Mouse (Mus musculus) forebrain, embryonic 11.5 days (tissue): Measurements from ENCODE around the gene Zfr2. TPM values are rescaled to one million over a fixed set of nuclear protein-coding genes. Genes with fewer than 3 reads are reported as not detected.

Source experiments
- ATAC-seq: fragments of 200-750 bp; cut with Nextera tagmentation; replicated peaks from 2 replicates; pipeline ENCODE4 v1.8.0; 2017; ENCODE audit warnings: moderate TSS enrichment; ENCODE audit not compliant: low FRiP score
- DNase-seq: peaks from one replicate; pipeline ENCODE4 v3.0.0-alpha.2; 2017; ENCODE audit warnings: low spot score
- H3K27ac ChIP-seq: fragments of 300-500 bp; sonication (generic); 2 replicates; pipeline ENCODE4 v1.5.1; 2014; ENCODE audit warnings: low read depth, low read length
- H3K27me3 ChIP-seq: fragments of 300-500 bp; sonication (generic); 2 replicates; pipeline ENCODE4 v1.6.1; 2014; ENCODE audit warnings: mild to moderate bottlenecking, low read length, mixed read lengths; ENCODE audit not compliant: control insufficient read depth, insufficient read depth
- H3K36me3 ChIP-seq: fragments of 300-500 bp; sonication (generic); 2 replicates; pipeline ENCODE4 v1.6.1; 2014; ENCODE audit warnings: mild to moderate bottlenecking, low read length, moderate library complexity, mixed read lengths; ENCODE audit not compliant: control insufficient read depth, insufficient read depth
- H3K4me1 ChIP-seq: fragments of 300-500 bp; sonication (generic); replicated peaks from 2 replicates; pipeline ENCODE4 v1.6.1; 2014; ENCODE audit warnings: low read length, mixed read lengths; ENCODE audit not compliant: control insufficient read depth, insufficient read depth
- H3K4me2 ChIP-seq: fragments of 300-500 bp; sonication (generic); 2 replicates; pipeline ENCODE4 v1.6.1; 2014; ENCODE audit warnings: low read depth, mild to moderate bottlenecking, low read length, moderate library complexity, mixed read lengths; ENCODE audit not compliant: severe bottlenecking
- H3K4me3 ChIP-seq: fragments of 300-500 bp; sonication (generic); 2 replicates; pipeline ENCODE4 v1.5.1; 2014; ENCODE audit warnings: low read depth, low read length
- H3K9ac ChIP-seq: fragments of 300-500 bp; sonication (generic); 2 replicates; pipeline ENCODE4 v1.6.1; 2014; ENCODE audit warnings: low read length
- H3K9me3 ChIP-seq: fragments of 300-500 bp; sonication (generic); 2 replicates; pipeline ENCODE4 v1.6.1; 2016; ENCODE audit warnings: low read length, mixed read lengths; ENCODE audit not compliant: control insufficient read depth
- WGBS: fragments of 180-500 bp; shearing (Covaris S2); extraction: QIAGEN DNeasy Blood & Tissue Kit; methylation state at CpG from one replicate; pipeline ENCODE4 v1.1.7; 2014; 5-methylcytosine and 5-hydroxymethylcytosine counted together
- polyA plus RNA-seq: library from polyadenylated mRNA; unstranded; fragments of >200 nt; fragmentation: Nextera tagmentation; extraction: Ambion mirVana; gene quantifications from 2 replicates; pipeline ENCODE4 v1.2.1, GENCODE M21; 2014

Zfr2 gene
- polyA plus RNA-seq, 1 experiment from 2014 or later, result 6.4 TPM

DNA sequence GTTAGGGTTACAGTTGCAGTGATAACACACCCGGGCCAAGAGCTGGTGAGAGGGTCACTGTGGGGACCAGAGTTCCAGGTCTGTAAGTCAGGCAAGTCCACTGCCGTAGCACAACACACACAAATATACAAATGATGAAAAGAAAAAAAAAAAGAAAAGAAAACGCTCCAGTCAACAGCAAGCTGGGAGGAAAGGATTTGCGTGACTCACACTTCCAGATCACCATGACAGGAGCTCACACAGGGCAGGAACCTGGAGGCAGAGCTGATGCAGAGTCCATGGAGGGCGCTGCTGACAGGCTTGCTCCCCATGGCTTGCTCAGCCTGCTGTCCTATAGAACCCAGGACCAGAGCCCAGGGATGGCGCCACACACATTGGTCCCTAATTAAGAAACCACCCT is 1.3 kb downstream of the Zfr2 start:
- H3K4me1 ChIP-seq, result peaks cover 7% of the 10 kb centered on the region; the same call in 1 of the 2 replicates
- no peak for ATAC-seq
- 84% methylated on average over 6 of the region's 6 CpGs for whole genome bisulfite sequencing
- no peak overlapping the region for H3K27ac ChIP-seq
- H3K9ac ChIP-seq, result no peak overlapping the region
- no peak overlapping the region for H3K4me2 ChIP-seq
- H3K9me3 ChIP-seq, result no peaks in the 10 kb centered on the region
- no peak overlapping the region for H3K4me3 ChIP-seq
- no peaks in the 10 kb centered on the region for H3K36me3 ChIP-seq
- H3K27me3 ChIP-seq, result peaks cover under 1% of the 10 kb centered on the region
- no peak for DNase-seq

- Histone ChIP-seq H3K27me3 (peaks cover 10% of the 10 kb centered on the region), H3K27ac (no peak overlapping the region)
Measured at GRCm38 (mm10) chr10:81236471-81237268, 3.7 kb downstream of the Zfr2 start.

GRCm38 (mm10) chr10:81238618-81239017 is 5.7 kb downstream of the Zfr2 start:
- Histone ChIP-seq H3K4me2 (no peak overlapping the region), H3K4me1 (peaks cover 8% of the 10 kb centered on the region), H3K9me3 (no peaks in the 10 kb centered on the region), H3K9ac (no peak overlapping the region), H3K27ac (no peak overlapping the region), H3K4me3 (no peak overlapping the region), H3K36me3 (no peaks in the 10 kb centered on the region), H3K27me3 (peaks cover 10% of the 10 kb centered on the region)
- 89% methylated on average over 2 of the region's 2 CpGs for WGBS
- ATAC-seq (no peak), DNase-seq (no peak)

More at GRCm38 (mm10) chr10:81236471-81237268, 3.7 kb downstream of the Zfr2 start:
- H3K4me3 ChIP-seq, result no peak overlapping the region
- no peak overlapping the region for H3K9ac ChIP-seq
- H3K4me1 ChIP-seq, result peaks cover 9% of the 10 kb centered on the region
- DNase-seq (no peak), ATAC-seq (no peak)
- H3K9me3 ChIP-seq, result no peaks in the 10 kb centered on the region
- no peak overlapping the region for H3K4me2 ChIP-seq
- 87% methylated on average over 12 of the region's 12 CpGs for WGBS
- no peaks in the 10 kb centered on the region for H3K36me3 ChIP-seq

- Histone ChIP-seq H3K4me3 (no peak overlapping the region), H3K4me2 (no peak overlapping the region), H3K36me3 (no peaks in the 10 kb centered on the region), H3K27me3 (peaks cover 10% of the 10 kb centered on the region), H3K9ac (no peak overlapping the region), H3K9me3 (no peaks in the 10 kb centered on the region), H3K4me1 (peaks cover 6% of the 10 kb centered on the region), H3K27ac (no peak overlapping the region)
- WGBS, result 19% methylated on average over 13 of the region's 13 CpGs
- DNase-seq, result peak; percentile 85
- no peak for ATAC-seq
Measured at GRCm38 (mm10) chr10:81240876-81241275, 7.9 kb downstream of the Zfr2 start.

- no peak for DNase-seq
- H3K27ac ChIP-seq, result no peak overlapping the region
- H3K36me3 ChIP-seq, result no peaks in the 10 kb centered on the region
- H3K27me3 ChIP-seq, result peaks cover 10% of the 10 kb centered on the region
- 91% methylated on average over 16 of the region's 16 CpGs for WGBS
- no peak overlapping the region for H3K9ac ChIP-seq
- peaks cover 6% of the 10 kb centered on the region for H3K4me1 ChIP-seq
- no peaks in the 10 kb centered on the region for H3K9me3 ChIP-seq
- no peak overlapping the region for H3K4me3 ChIP-seq
- ATAC-seq, result no peak
- H3K4me2 ChIP-seq, result no peak overlapping the region
Measured at GRCm38 (mm10) chr10:81242021-81242420, 9.1 kb downstream of the Zfr2 start.

- ATAC-seq, result peak; percentile 1; the same call in 1 of the 2 replicates
Measured at GRCm38 (mm10) chr10:81244146-81244545, 11.2 kb downstream of the Zfr2 start.

GRCm38 (mm10) chr10:81244595-81244994 is 11.6 kb downstream of the Zfr2 start:
- Histone ChIP-seq H3K4me1 (peaks cover 6% of the 10 kb centered on the region), H3K9me3 (no peaks in the 10 kb centered on the region), H3K27me3 (peaks cover 7% of the 10 kb centered on the region), H3K27ac (no peak overlapping the region), H3K36me3 (no peaks in the 10 kb centered on the region), H3K4me3 (no peak overlapping the region), H3K4me2 (no peak overlapping the region), H3K9ac (no peak overlapping the region; the same call in 1 of the 2 replicates)
- peak; percentile 91 for DNase-seq
- peak; percentile 71 for ATAC-seq
- 5% methylated on average over 17 of the region's 17 CpGs for WGBS

More at GRCm38 (mm10) chr10:81244146-81244545, 11.2 kb downstream of the Zfr2 start:
- peaks cover 6% of the 10 kb centered on the region for H3K4me1 ChIP-seq
- peaks cover 10% of the 10 kb centered on the region for H3K27me3 ChIP-seq
- 74% methylated on average over 4 of the region's 4 CpGs for WGBS
- no peak overlapping the region for H3K27ac ChIP-seq
- no peak overlapping the region for H3K9ac ChIP-seq
- no peak overlapping the region for H3K4me2 ChIP-seq
- H3K9me3 ChIP-seq, result no peaks in the 10 kb centered on the region
- no peak for DNase-seq
- no peaks in the 10 kb centered on the region for H3K36me3 ChIP-seq
- no peak overlapping the region for H3K4me3 ChIP-seq

- DNase-seq, result no peak
- H3K4me3 ChIP-seq, result no peak overlapping the region
- no peaks in the 10 kb centered on the region for H3K36me3 ChIP-seq
- peaks cover 4% of the 10 kb centered on the region for H3K27me3 ChIP-seq
- no peaks in the 10 kb centered on the region for H3K9me3 ChIP-seq
- no peak overlapping the region; the same call in 1 of the 2 replicates for H3K9ac ChIP-seq
- WGBS, result 87% methylated on average over 6 of the region's 6 CpGs
- H3K27ac ChIP-seq, result no peak overlapping the region
- no peak for ATAC-seq
- H3K4me1 ChIP-seq, result 0 out of 2 replicates have a peak, but pooled peaks cover 1% of the 10 kb centered on the region
- H3K4me2 ChIP-seq, result no peak overlapping the region
Measured at GRCm38 (mm10) chr10:81245166-81245565, 12.2 kb downstream of the Zfr2 start.

DNA sequence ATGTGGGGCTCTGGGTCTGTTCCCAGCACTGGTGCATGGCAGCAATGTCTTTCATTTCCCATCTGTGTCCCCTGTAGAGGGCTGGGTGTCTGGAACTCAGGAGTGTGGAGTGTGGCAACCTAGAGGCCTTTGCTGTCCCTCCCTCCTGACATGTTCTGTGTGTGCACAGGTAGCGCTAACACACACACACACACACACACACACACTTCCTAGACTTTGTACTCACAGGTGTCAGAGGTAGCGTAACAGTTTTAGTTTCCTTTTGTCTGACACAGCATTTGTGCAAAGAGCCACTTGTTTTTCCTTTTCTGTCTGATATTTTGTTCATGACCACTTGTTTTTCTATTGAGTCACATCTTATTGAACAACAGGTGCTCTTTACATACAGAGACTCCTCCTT is 14.8 kb downstream of the Zfr2 start:
- Histone ChIP-seq H3K9me3 (no peaks in the 10 kb centered on the region), H3K27ac (no peak overlapping the region), H3K27me3 (peaks cover 14% of the 10 kb centered on the region), H3K4me1 (peaks cover 2% of the 10 kb centered on the region; the same call in 1 of the 2 replicates), H3K36me3 (no peaks in the 10 kb centered on the region), H3K4me3 (no peak overlapping the region), H3K4me2 (no peak overlapping the region), H3K9ac (no peak overlapping the region)
- whole genome bisulfite sequencing, result 95% methylated on average over 2 of the region's 2 CpGs
- no peak for DNase-seq
- ATAC-seq, result no peak
